Mouse (Mus musculus) lung, postnatal 36 days (tissue): ENCODE data around the gene E130114P18Rik.

Experiments
- DNase-seq: peaks from one replicate; pipeline ENCODE4 v3.0.0; 2022; ENCODE audit warnings: mixed read lengths

E130114P18Rik gene

GRCm38 (mm10) chr4:97777706-97778176 is at the start of gene E130114P18Rik:
TSS of gene E130114P18Rik (minus strand) at chr4:97778078.
- peak; percentile 76 for DNase-seq

GRCm38 (mm10) chr4:97827115-97827514 is 49.2 kb upstream of the E130114P18Rik start:
- DNase-seq, result no peak

- DNase-seq, result no peak
These were observed 48.0 kb upstream of the E130114P18Rik start for GRCm38 (mm10) chr4:97825841-97826240.

DNA sequence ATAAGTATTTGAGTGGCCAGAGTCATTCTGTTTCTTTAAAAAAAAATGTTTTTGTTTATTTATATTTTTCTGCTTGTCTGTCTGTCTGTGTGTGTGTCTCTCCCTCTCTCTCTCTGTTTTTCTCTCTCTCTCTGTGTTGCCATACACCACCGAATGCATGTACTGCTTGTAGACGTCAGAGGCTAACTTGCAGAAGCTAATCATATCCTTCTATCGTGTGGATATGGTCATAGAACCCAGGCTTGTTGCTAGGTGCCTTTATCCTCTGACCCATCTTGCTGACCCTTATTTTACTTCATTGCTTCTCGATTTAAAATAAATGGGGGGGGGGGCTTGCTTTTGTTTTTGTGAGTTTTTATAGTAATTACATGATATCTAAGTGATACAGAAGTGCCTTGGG is 47.6 kb upstream of the E130114P18Rik start:
- no peak for DNase-seq

- peak; percentile 65 for DNase-seq
These were observed 46.6 kb upstream of the E130114P18Rik start for GRCm38 (mm10) chr4:97824451-97824850.

DNA sequence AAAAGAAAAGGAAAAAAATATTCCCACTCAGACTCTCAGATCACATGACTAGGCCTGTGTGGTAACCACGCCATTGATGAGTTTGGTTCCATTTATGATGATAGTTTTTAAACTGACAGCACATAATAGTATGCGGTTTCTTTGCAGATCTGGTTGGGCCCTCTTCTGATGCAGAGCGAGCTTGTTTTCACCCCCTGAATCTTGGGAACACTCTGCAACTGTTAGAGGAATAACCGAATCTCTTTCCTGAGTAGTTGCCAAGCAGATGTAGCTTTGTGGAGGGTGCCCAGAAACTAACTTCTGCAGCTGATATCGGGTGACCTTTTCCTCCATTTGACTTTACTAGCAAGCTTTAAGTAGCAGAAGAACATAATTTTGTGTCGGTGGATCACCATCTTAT is 45.6 kb upstream of the E130114P18Rik start:
- no peak for DNase-seq

- DNase-seq, result no peak
These were observed 43.8 kb upstream of the E130114P18Rik start for GRCm38 (mm10) chr4:97821556-97822251.

GRCm38 (mm10) chr4:97820474-97821259 is 42.8 kb upstream of the E130114P18Rik start:
- no peak for DNase-seq

GRCm38 (mm10) chr4:97819101-97819500 is 41.2 kb upstream of the E130114P18Rik start:
- no peak for DNase-seq

- DNase-seq, result no peak
These were observed 40.6 kb upstream of the E130114P18Rik start for GRCm38 (mm10) chr4:97818498-97818897.

- DNase-seq, result no peak
These were observed 39.9 kb upstream of the E130114P18Rik start for GRCm38 (mm10) chr4:97817741-97818140.

DNA sequence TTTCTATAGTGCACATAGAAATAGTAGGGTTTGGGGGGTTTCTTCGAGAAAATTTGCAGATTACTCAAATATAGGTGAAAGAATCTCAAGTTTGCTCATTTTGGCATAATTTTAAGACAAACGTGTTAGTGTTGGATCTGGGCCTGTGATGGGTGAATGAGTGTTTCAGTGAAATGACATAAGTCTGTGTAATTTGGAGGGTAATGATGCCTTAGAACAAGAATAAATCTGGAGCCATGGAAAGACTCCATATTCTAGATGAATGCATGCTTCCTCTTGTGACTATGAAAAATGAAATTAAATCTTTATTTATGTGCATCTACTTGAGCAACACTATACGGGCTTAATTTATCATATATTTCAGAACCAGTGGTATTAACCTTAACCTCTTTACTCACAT is 38.9 kb upstream of the E130114P18Rik start:
- DNase-seq, result no peak

DNA sequence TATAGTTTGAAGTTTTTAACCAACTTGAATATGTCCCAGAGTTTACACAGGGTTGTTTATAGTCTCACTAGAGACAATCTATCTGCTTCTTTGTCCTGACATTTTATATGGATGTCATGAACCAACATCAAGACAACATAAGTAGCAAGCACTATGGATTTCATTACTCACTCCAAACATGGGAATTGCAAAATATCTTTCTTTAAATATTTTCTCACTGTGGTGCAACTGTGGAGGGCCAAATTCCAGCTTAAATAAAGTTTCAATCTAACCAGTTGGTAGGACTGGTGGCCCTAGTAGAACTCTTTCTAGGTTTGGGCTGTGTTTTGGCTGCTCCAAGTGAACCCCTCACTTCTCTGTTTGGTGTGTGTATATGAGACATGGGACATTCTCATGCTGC is 38.1 kb upstream of the E130114P18Rik start:
- DNase-seq, result no peak

DNA sequence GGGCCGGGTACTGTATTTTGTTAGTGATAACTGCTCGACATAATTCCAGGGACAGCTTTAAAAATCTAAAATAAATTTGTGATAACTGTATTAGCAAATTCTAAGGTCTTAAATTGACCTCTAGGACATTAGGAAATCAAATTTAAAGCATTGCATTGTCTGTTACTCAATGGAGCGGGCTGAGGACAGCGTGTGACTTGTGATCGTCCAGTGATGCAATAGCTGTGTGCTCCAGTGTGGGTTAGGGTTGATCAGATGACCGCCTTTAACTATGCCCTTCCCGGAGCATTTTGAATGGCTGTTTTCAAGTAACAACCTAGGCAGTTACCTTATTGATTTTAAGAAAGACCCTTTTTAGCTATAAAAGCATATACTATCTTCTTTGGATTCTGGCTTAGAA is 36.6 kb upstream of the E130114P18Rik start:
- DNase-seq, result peak; percentile 75

- no peak for DNase-seq
These were observed 36.1 kb upstream of the E130114P18Rik start for GRCm38 (mm10) chr4:97813996-97814395.

GRCm38 (mm10) chr4:97813035-97813434 is 35.2 kb upstream of the E130114P18Rik start:
- no peak for DNase-seq

GRCm38 (mm10) chr4:97810348-97810939 is 32.6 kb upstream of the E130114P18Rik start:
- no peak for DNase-seq

DNA sequence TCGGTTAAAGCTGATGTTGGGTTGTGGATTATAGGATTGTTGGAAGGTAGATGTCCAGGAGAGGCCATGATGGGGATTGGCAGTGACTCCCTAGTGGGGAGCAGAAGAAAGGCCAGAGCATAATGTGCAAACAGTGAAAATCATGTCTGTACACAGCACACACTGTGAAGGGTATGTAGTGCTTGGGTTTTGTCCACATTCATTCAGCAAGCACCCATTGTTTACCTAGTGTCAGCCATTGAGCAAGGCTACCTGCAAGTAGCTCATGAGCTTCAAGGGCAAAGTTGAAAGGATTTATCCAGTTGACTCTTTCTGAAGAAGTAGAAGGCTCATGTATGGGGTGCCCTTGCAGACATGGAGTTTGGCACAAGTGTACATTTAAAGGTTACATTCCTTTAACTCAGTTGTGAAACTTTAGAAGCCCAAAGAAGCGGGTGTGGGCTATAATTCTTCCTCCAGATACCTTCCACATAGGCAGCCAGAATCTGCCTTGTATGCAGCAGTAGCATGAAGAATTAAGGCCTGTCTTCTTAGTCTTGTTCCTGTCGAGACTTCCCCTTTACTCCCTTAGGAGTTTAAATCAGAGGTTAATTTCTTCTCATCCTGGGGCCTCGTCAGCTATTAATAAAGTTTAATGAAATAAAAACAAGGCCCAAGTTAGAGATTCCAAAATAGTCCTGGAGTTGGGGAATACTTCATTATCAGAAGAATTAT is 31.9 kb upstream of the E130114P18Rik start:
- peak; percentile 51 for DNase-seq

GRCm38 (mm10) chr4:97808885-97809284 is 31.0 kb upstream of the E130114P18Rik start:
- DNase-seq, result no peak

GRCm38 (mm10) chr4:97806924-97807323 is 29.0 kb upstream of the E130114P18Rik start:
- DNase-seq, result no peak

DNA sequence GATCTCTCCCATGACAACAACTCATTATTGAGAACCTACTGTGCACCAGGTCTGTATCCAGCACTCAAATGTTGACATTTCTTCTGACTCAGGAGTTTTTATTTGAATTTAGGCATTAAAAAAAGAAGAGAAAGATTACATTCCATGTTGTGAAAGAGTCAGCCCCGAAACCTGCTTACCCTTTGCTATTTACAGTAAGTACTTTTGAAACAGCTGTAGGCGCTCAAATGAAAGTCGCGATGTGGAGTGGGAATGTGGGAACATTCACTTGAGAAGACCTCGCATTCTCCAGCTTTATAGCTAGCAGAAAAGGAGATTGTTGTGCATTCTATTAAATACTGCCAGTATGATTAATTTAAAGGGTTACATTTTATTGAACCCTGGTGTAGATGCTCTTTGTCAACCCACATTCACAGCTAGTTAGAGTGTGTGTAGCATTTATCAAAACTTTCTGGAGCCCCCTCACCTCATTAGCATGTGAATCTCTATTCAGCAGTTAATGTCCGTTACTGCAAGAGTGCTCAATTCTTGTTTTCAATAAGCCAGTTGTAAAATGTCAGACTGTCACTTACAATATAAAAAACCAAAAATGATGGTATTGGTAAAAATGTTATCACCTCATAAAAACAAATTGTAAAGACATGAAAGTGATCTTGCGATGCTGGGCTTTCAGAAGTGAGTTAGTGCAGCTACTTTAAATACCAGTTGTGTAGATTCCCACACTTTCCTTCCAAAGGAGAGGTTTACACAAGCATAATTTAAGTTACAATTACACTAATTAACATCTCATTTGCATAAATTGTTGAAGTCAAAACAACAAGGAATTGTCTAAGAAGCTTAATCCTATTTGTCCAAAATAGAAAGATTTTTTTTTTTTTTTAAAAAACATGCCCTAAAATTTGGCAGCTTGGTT is 28.3 kb upstream of the E130114P18Rik start:
- no peak for DNase-seq

GRCm38 (mm10) chr4:97805255-97805654 is 27.4 kb upstream of the E130114P18Rik start:
- DNase-seq, result no peak
